Mouse (Mus musculus): Measurements from ENCODE around the gene Gtpbp2. TPM values are rescaled to one million over a fixed set of nuclear protein-coding genes. Genes with fewer than 3 reads are reported as not detected.

The Gtpbp2 gene
- polyA plus RNA-seq, 1 experiment: 345 TPM

GRCm38 (mm10) chr17:46159236-46159635 is 1.6 kb upstream of the Gtpbp2 start:
- Histone ChIP-seq H3K4me3 (replicated peaks; ENCODE audit: control insufficient read depth, low read depth, low read length) (peak overlapping the region; percentile 53), H3K4me1 (ENCODE audit: control insufficient read depth, insufficient read depth, low read length) (peaks cover 3% of the 10 kb centered on the region)

GRCm38 (mm10) chr17:46160090-46160662 is 656 bp upstream of the Gtpbp2 start:
- TF ChIP-seq CTCF (IDR thresholded peaks at IDR 0.05; ENCODE audit: control insufficient read depth, insufficient read depth, low read length) (peak; percentile 8; the same call in 1 of the 2 replicates), POLR2A (IDR thresholded peaks at IDR 0.05; ENCODE audit: borderline replicate concordance, control insufficient read depth, low read depth, low read length) (peak; percentile 51; the same call in 1 of the 2 replicates)
- WGBS: under 1% methylated on average over 16 of the region's 16 CpGs
- H3K4me3 ChIP-seq (replicated peaks; ENCODE audit: control insufficient read depth, low read depth, low read length): peak overlapping the region; percentile 81
- H3K4me1 ChIP-seq (ENCODE audit: control insufficient read depth, insufficient read depth, low read length): peaks cover 3% of the 10 kb centered on the region
- H3K27ac ChIP-seq (ENCODE audit: control insufficient read depth, insufficient read depth, low read depth, low read length, poor library complexity): peak overlapping the region; percentile 93

More at GRCm38 (mm10) chr17:46159236-46159635, 1.6 kb upstream of the Gtpbp2 start:
- WGBS: 34% methylated on average over 2 of the region's 2 CpGs
- no peak for TF ChIP-seq CTCF (IDR thresholded peaks at IDR 0.05; ENCODE audit: control insufficient read depth, insufficient read depth, low read length)
- TF ChIP-seq POLR2A (IDR thresholded peaks at IDR 0.05; ENCODE audit: borderline replicate concordance, control insufficient read depth, low read depth, low read length): no peak
- peak overlapping the region; percentile 90 for H3K27ac ChIP-seq (ENCODE audit: control insufficient read depth, insufficient read depth, low read depth, low read length, poor library complexity)

GRCm38 (mm10) chr17:46161179-46161578 is 347 bp downstream of the Gtpbp2 start:
- whole genome bisulfite sequencing: under 1% methylated on average over 19 of the region's 19 CpGs
- Histone ChIP-seq H3K27ac (ENCODE audit: control insufficient read depth, insufficient read depth, low read depth, low read length, poor library complexity) (peak overlapping the region; percentile 54), H3K4me3 (replicated peaks; ENCODE audit: control insufficient read depth, low read depth, low read length) (peak overlapping the region; percentile 83), H3K4me1 (ENCODE audit: control insufficient read depth, insufficient read depth, low read length) (peaks cover 3% of the 10 kb centered on the region)
- no peak for TF ChIP-seq POLR2A (IDR thresholded peaks at IDR 0.05; ENCODE audit: borderline replicate concordance, control insufficient read depth, low read depth, low read length)
- TF ChIP-seq CTCF (IDR thresholded peaks at IDR 0.05; ENCODE audit: control insufficient read depth, insufficient read depth, low read length): no peak

- H3K27ac ChIP-seq (ENCODE audit: control insufficient read depth, insufficient read depth, low read depth, low read length, poor library complexity): peak overlapping the region; percentile 54
- TF ChIP-seq CTCF (IDR thresholded peaks at IDR 0.05; ENCODE audit: control insufficient read depth, insufficient read depth, low read length): no peak
- no peak for TF ChIP-seq POLR2A (IDR thresholded peaks at IDR 0.05; ENCODE audit: borderline replicate concordance, control insufficient read depth, low read depth, low read length)
- peak overlapping the region; percentile 83 for H3K4me3 ChIP-seq (replicated peaks; ENCODE audit: control insufficient read depth, low read depth, low read length)
- WGBS: 40% methylated on average over 9 of the region's 9 CpGs
- H3K4me1 ChIP-seq (ENCODE audit: control insufficient read depth, insufficient read depth, low read length): peaks cover 3% of the 10 kb centered on the region
Observed at GRCm38 (mm10) chr17:46161710-46162109, 878 bp downstream of the Gtpbp2 start.

GRCm38 (mm10) chr17:46162551-46162950 is 1.7 kb downstream of the Gtpbp2 start:
- Histone ChIP-seq H3K27ac (ENCODE audit: control insufficient read depth, insufficient read depth, low read depth, low read length, poor library complexity) (peak overlapping the region; percentile 57), H3K4me3 (replicated peaks; ENCODE audit: control insufficient read depth, low read depth, low read length) (peak overlapping the region; percentile 39), H3K4me1 (ENCODE audit: control insufficient read depth, insufficient read depth, low read length) (peaks cover 1% of the 10 kb centered on the region; the same call in 1 of the 2 replicates)
- TF ChIP-seq POLR2A (IDR thresholded peaks at IDR 0.05; ENCODE audit: borderline replicate concordance, control insufficient read depth, low read depth, low read length): no peak
- no peak for TF ChIP-seq CTCF (IDR thresholded peaks at IDR 0.05; ENCODE audit: control insufficient read depth, insufficient read depth, low read length)
- 45% methylated on average over 7 of the region's 7 CpGs for WGBS

- peak overlapping the region; percentile 60 for H3K4me3 ChIP-seq (replicated peaks; ENCODE audit: control insufficient read depth, low read depth, low read length)
- peak overlapping the region; percentile 57 for H3K27ac ChIP-seq (ENCODE audit: control insufficient read depth, insufficient read depth, low read depth, low read length, poor library complexity)
- H3K4me1 ChIP-seq (ENCODE audit: control insufficient read depth, insufficient read depth, low read length): peaks cover 1% of the 10 kb centered on the region; the same call in 1 of the 2 replicates
- WGBS: 2% methylated on average over 9 of the region's 9 CpGs
- no peak for TF ChIP-seq CTCF (IDR thresholded peaks at IDR 0.05; ENCODE audit: control insufficient read depth, insufficient read depth, low read length)
- no peak for TF ChIP-seq POLR2A (IDR thresholded peaks at IDR 0.05; ENCODE audit: borderline replicate concordance, control insufficient read depth, low read depth, low read length)
Observed at GRCm38 (mm10) chr17:46162951-46163421, 2.2 kb downstream of the Gtpbp2 start.

- TF ChIP-seq CTCF (IDR thresholded peaks at IDR 0.05; ENCODE audit: control insufficient read depth, insufficient read depth, low read length) (no peak), POLR2A (IDR thresholded peaks at IDR 0.05; ENCODE audit: borderline replicate concordance, control insufficient read depth, low read depth, low read length) (no peak)
- H3K27ac ChIP-seq (ENCODE audit: control insufficient read depth, insufficient read depth, low read depth, low read length, poor library complexity): no peak overlapping the region
- 90% methylated on average over 8 of the region's 8 CpGs for WGBS
- no peak overlapping the region for H3K4me3 ChIP-seq (replicated peaks; ENCODE audit: control insufficient read depth, low read depth, low read length)
- peaks cover 1% of the 10 kb centered on the region; the same call in 1 of the 2 replicates for H3K4me1 ChIP-seq (ENCODE audit: control insufficient read depth, insufficient read depth, low read length)
Observed at GRCm38 (mm10) chr17:46164301-46164700, 3.5 kb downstream of the Gtpbp2 start.

- 93% methylated on average over 10 of the region's 10 CpGs for WGBS
- H3K4me3 ChIP-seq (replicated peaks; ENCODE audit: control insufficient read depth, low read depth, low read length): no peak overlapping the region
- peaks cover 1% of the 10 kb centered on the region; the same call in 1 of the 2 replicates for H3K4me1 ChIP-seq (ENCODE audit: control insufficient read depth, insufficient read depth, low read length)
- no peak for TF ChIP-seq CTCF (IDR thresholded peaks at IDR 0.05; ENCODE audit: control insufficient read depth, insufficient read depth, low read length)
- no peak for TF ChIP-seq POLR2A (IDR thresholded peaks at IDR 0.05; ENCODE audit: borderline replicate concordance, control insufficient read depth, low read depth, low read length)
- H3K27ac ChIP-seq (ENCODE audit: control insufficient read depth, insufficient read depth, low read depth, low read length, poor library complexity): no peak overlapping the region
Observed at GRCm38 (mm10) chr17:46164791-46165190, 4.0 kb downstream of the Gtpbp2 start.

All from bone marrow, adult 2 months (tissue).